Mouse (Mus musculus): ENCODE results near the gene Sccpdh. TPM values are rescaled to one million over a fixed set of nuclear protein-coding genes. Genes with fewer than 3 reads are reported as not detected.
"Not testable (repeated sequence)": the region's sequence is repeated elsewhere in the genome, so short reads cannot be mapped to it uniquely, and the experiment has no call there.

Gene Sccpdh
- polyA plus RNA-seq, 1 experiment from 2014 or later = 151 TPM

GRCm38 (mm10) chr1:179633414-179633752 is 34.6 kb upstream of the Sccpdh start:
- Histone ChIP-seq H3K9me3 (ENCODE audit: control insufficient read depth, low read length) (no peaks in the 10 kb centered on the region), H3K4me3 (replicated peaks; ENCODE audit: low read depth, low read length) (no peak overlapping the region), H3K27me3 (ENCODE audit: control insufficient read depth, insufficient read depth, low read length) (no peaks in the 10 kb centered on the region), H3K9ac (replicated peaks; ENCODE audit: low read length) (no peak overlapping the region), H3K27ac (replicated peaks; ENCODE audit: low read depth, low read length) (no peak overlapping the region), H3K4me1 (ENCODE audit: control insufficient read depth, insufficient read depth, low read length) (no peaks in the 10 kb centered on the region), H3K36me3 (ENCODE audit: control insufficient read depth, insufficient read depth, low read length) (no peaks in the 10 kb centered on the region), H3K4me2 (ENCODE audit: low read length) (no peak overlapping the region)
- ATAC-seq (ENCODE audit: low FRiP score, low TSS enrichment) (no peak), DNase-seq (peak; percentile 45)
- WGBS = 13% methylated on average over 1 of the region's 1 CpGs

GRCm38 (mm10) chr1:179634159-179634558 is 33.9 kb upstream of the Sccpdh start:
- Histone ChIP-seq H3K4me2 (ENCODE audit: low read length) (no peak overlapping the region), H3K9ac (replicated peaks; ENCODE audit: low read length) (no peak overlapping the region), H3K36me3 (ENCODE audit: control insufficient read depth, insufficient read depth, low read length) (no peaks in the 10 kb centered on the region), H3K9me3 (ENCODE audit: control insufficient read depth, low read length) (no peaks in the 10 kb centered on the region), H3K27me3 (ENCODE audit: control insufficient read depth, insufficient read depth, low read length) (no peaks in the 10 kb centered on the region), H3K4me1 (ENCODE audit: control insufficient read depth, insufficient read depth, low read length) (no peaks in the 10 kb centered on the region), H3K4me3 (replicated peaks; ENCODE audit: low read depth, low read length) (no peak overlapping the region), H3K27ac (replicated peaks; ENCODE audit: low read depth, low read length) (no peak overlapping the region)
- no peak for DNase-seq
- 84% methylated on average over 3 of the region's 3 CpGs for WGBS
- no peak for ATAC-seq (ENCODE audit: low FRiP score, low TSS enrichment)

GRCm38 (mm10) chr1:179642726-179643125 is 25.3 kb upstream of the Sccpdh start:
- DNase-seq (no peak), ATAC-seq (ENCODE audit: low FRiP score, low TSS enrichment) (no peak)
- Histone ChIP-seq H3K4me3 (replicated peaks; ENCODE audit: low read depth, low read length) (no peak overlapping the region), H3K36me3 (ENCODE audit: control insufficient read depth, insufficient read depth, low read length) (no peaks in the 10 kb centered on the region), H3K27me3 (ENCODE audit: control insufficient read depth, insufficient read depth, low read length) (no peaks in the 10 kb centered on the region), H3K9me3 (ENCODE audit: control insufficient read depth, low read length) (no peaks in the 10 kb centered on the region), H3K27ac (replicated peaks; ENCODE audit: low read depth, low read length) (no peak overlapping the region), H3K9ac (replicated peaks; ENCODE audit: low read length) (no peak overlapping the region), H3K4me1 (ENCODE audit: control insufficient read depth, insufficient read depth, low read length) (no peaks in the 10 kb centered on the region), H3K4me2 (ENCODE audit: low read length) (no peak overlapping the region)
- 90% methylated on average over 4 of the region's 4 CpGs for WGBS

GRCm38 (mm10) chr1:179644151-179644550 is 23.9 kb upstream of the Sccpdh start:
- 49% methylated on average over 3 of the region's 3 CpGs for WGBS
- Histone ChIP-seq H3K9ac (replicated peaks; ENCODE audit: low read length) (no peak overlapping the region), H3K4me2 (ENCODE audit: low read length) (no peak overlapping the region), H3K27me3 (ENCODE audit: control insufficient read depth, insufficient read depth, low read length) (no peaks in the 10 kb centered on the region), H3K36me3 (ENCODE audit: control insufficient read depth, insufficient read depth, low read length) (no peaks in the 10 kb centered on the region), H3K9me3 (ENCODE audit: control insufficient read depth, low read length) (no peaks in the 10 kb centered on the region), H3K4me3 (replicated peaks; ENCODE audit: low read depth, low read length) (no peak overlapping the region), H3K4me1 (ENCODE audit: control insufficient read depth, insufficient read depth, low read length) (no peaks in the 10 kb centered on the region), H3K27ac (replicated peaks; ENCODE audit: low read depth, low read length) (no peak overlapping the region)
- ATAC-seq (ENCODE audit: low FRiP score, low TSS enrichment) (no peak; the same call in 1 of the 2 replicates), DNase-seq (peak; percentile 46)

GRCm38 (mm10) chr1:179645101-179645979 is 22.7 kb upstream of the Sccpdh start:
- 63% methylated on average over 13 of the region's 13 CpGs for WGBS
- DNase-seq (peak; percentile 90), ATAC-seq (ENCODE audit: low FRiP score, low TSS enrichment) (peak; percentile 66)
- Histone ChIP-seq H3K36me3 (ENCODE audit: control insufficient read depth, insufficient read depth, low read length) (no peaks in the 10 kb centered on the region), H3K4me3 (replicated peaks; ENCODE audit: low read depth, low read length) (0 out of 2 replicates have a peak overlapping the region, but pooled peaks have one; percentile 15), H3K27me3 (ENCODE audit: control insufficient read depth, insufficient read depth, low read length) (no peaks in the 10 kb centered on the region), H3K27ac (replicated peaks; ENCODE audit: low read depth, low read length) (no peak overlapping the region), H3K9ac (replicated peaks; ENCODE audit: low read length) (no peak overlapping the region), H3K9me3 (ENCODE audit: control insufficient read depth, low read length) (no peaks in the 10 kb centered on the region), H3K4me2 (ENCODE audit: low read length) (peak overlapping the region; percentile 45), H3K4me1 (ENCODE audit: control insufficient read depth, insufficient read depth, low read length) (no peaks in the 10 kb centered on the region)

GRCm38 (mm10) chr1:179645980-179646268 is 22.1 kb upstream of the Sccpdh start:
- no peak overlapping the region for H3K9ac ChIP-seq (replicated peaks; ENCODE audit: low read length)
- WGBS = 23% methylated on average over 4 of the region's 4 CpGs

GRCm38 (mm10) chr1:179648678-179649077 is 19.3 kb upstream of the Sccpdh start:
- not testable (repeated sequence) for H3K9me3 ChIP-seq (ENCODE audit: control insufficient read depth, low read length); H3K4me3 ChIP-seq (replicated peaks; ENCODE audit: low read depth, low read length); H3K4me1 ChIP-seq (ENCODE audit: control insufficient read depth, insufficient read depth, low read length); H3K9ac ChIP-seq (replicated peaks; ENCODE audit: low read length); H3K27ac ChIP-seq (replicated peaks; ENCODE audit: low read depth, low read length); H3K36me3 ChIP-seq (ENCODE audit: control insufficient read depth, insufficient read depth, low read length); H3K4me2 ChIP-seq (ENCODE audit: low read length); H3K27me3 ChIP-seq (ENCODE audit: control insufficient read depth, insufficient read depth, low read length); ATAC-seq (ENCODE audit: low FRiP score, low TSS enrichment)
- WGBS = 75% methylated on average over 4 of the region's 5 CpGs
- DNase-seq = peak; percentile 59

More at GRCm38 (mm10) chr1:179645980-179646268, 22.1 kb upstream of the Sccpdh start:
- Histone ChIP-seq H3K27me3 (ENCODE audit: control insufficient read depth, insufficient read depth, low read length) (no peaks in the 10 kb centered on the region), H3K27ac (replicated peaks; ENCODE audit: low read depth, low read length) (no peak overlapping the region), H3K36me3 (ENCODE audit: control insufficient read depth, insufficient read depth, low read length) (no peaks in the 10 kb centered on the region), H3K4me1 (ENCODE audit: control insufficient read depth, insufficient read depth, low read length) (no peaks in the 10 kb centered on the region), H3K4me2 (ENCODE audit: low read length) (peak overlapping the region; percentile 45), H3K4me3 (replicated peaks; ENCODE audit: low read depth, low read length) (0 out of 2 replicates have a peak overlapping the region, but pooled peaks have one; percentile 15), H3K9me3 (ENCODE audit: control insufficient read depth, low read length) (no peaks in the 10 kb centered on the region)
- DNase-seq = no peak
- no peak for ATAC-seq (ENCODE audit: low FRiP score, low TSS enrichment)

- Histone ChIP-seq H3K36me3 (ENCODE audit: control insufficient read depth, insufficient read depth, low read length) (no peaks in the 10 kb centered on the region), H3K9me3 (ENCODE audit: control insufficient read depth, low read length) (no peaks in the 10 kb centered on the region), H3K27me3 (ENCODE audit: control insufficient read depth, insufficient read depth, low read length) (no peaks in the 10 kb centered on the region), H3K27ac (replicated peaks; ENCODE audit: low read depth, low read length) (no peak overlapping the region), H3K4me3 (replicated peaks; ENCODE audit: low read depth, low read length) (no peak overlapping the region), H3K4me2 (ENCODE audit: low read length) (no peak overlapping the region), H3K4me1 (ENCODE audit: control insufficient read depth, insufficient read depth, low read length) (no peaks in the 10 kb centered on the region), H3K9ac (replicated peaks; ENCODE audit: low read length) (no peak overlapping the region)
- DNase-seq (no peak), ATAC-seq (ENCODE audit: low FRiP score, low TSS enrichment) (no peak)
- 76% methylated on average over 3 of the region's 3 CpGs for WGBS
These were observed 18.7 kb upstream of the Sccpdh start for GRCm38 (mm10) chr1:179649324-179649723.

- ATAC-seq (ENCODE audit: low FRiP score, low TSS enrichment) = no peak
- WGBS = 88% methylated on average over 4 of the region's 4 CpGs
- Histone ChIP-seq H3K9me3 (ENCODE audit: control insufficient read depth, low read length) (no peaks in the 10 kb centered on the region), H3K4me3 (replicated peaks; ENCODE audit: low read depth, low read length) (no peak overlapping the region), H3K36me3 (ENCODE audit: control insufficient read depth, insufficient read depth, low read length) (no peaks in the 10 kb centered on the region), H3K27ac (replicated peaks; ENCODE audit: low read depth, low read length) (no peak overlapping the region), H3K4me2 (ENCODE audit: low read length) (no peak overlapping the region), H3K27me3 (ENCODE audit: control insufficient read depth, insufficient read depth, low read length) (no peaks in the 10 kb centered on the region), H3K4me1 (ENCODE audit: control insufficient read depth, insufficient read depth, low read length) (no peaks in the 10 kb centered on the region), H3K9ac (replicated peaks; ENCODE audit: low read length) (no peak overlapping the region)
- DNase-seq = no peak
These were observed 17.7 kb upstream of the Sccpdh start for GRCm38 (mm10) chr1:179650284-179650683.

Data from midbrain, embryonic 14.5 days (tissue).